Mouse (Mus musculus) adrenal gland, postnatal 14 days (tissue): ENCODE measurements at regions not wholly inside any gene's neighbourhood (a gene's known extent, or its start where the extent isn't known, plus 50 kb on each side); places are given as distances from the start of the nearest gene placed in this dataset.

ENCODE experiments used
- DNase-seq: peaks from one replicate; pipeline ENCODE4 v3.0.0; 2021; ENCODE audit warnings: mixed read lengths

- no peak for DNase-seq
These were observed 91.4 kb upstream of the Selenok start for GRCm38 (mm10) chr14:29876668-29877067.

- DNase-seq, result no peak
These were observed 90.3 kb upstream of the Selenok start for GRCm38 (mm10) chr14:29877671-29878422.

GRCm38 (mm10) chr14:29878423-29878800 is 89.7 kb upstream of the Selenok start:
- DNase-seq, result no peak

GRCm38 (mm10) chr14:29879283-29879682 is 88.8 kb upstream of the Selenok start:
- DNase-seq, result no peak

- no peak for DNase-seq
These were observed 85.3 kb upstream of the Selenok start for GRCm38 (mm10) chr14:29882666-29883344.

- peak; percentile 90 for DNase-seq
These were observed 72.6 kb upstream of the Selenok start for GRCm38 (mm10) chr14:29895332-29895988.

GRCm38 (mm10) chr14:29895989-29896675 is 72.0 kb upstream of the Selenok start:
- no peak for DNase-seq

GRCm38 (mm10) chr14:29900931-29901330 is 67.2 kb upstream of the Selenok start:
- no peak for DNase-seq

- DNase-seq, result no peak
These were observed 64.5 kb upstream of the Selenok start for GRCm38 (mm10) chr14:29903574-29903973.

- peak; percentile 33 for DNase-seq
These were observed 63.3 kb upstream of the Selenok start for GRCm38 (mm10) chr14:29904856-29905255.

- peak; percentile 25 for DNase-seq
These were observed 58.4 kb upstream of the Selenok start for GRCm38 (mm10) chr14:29909741-29910140.
